Mouse (Mus musculus): ENCODE results near the gene Zfand3.

The Zfand3 gene

DNA sequence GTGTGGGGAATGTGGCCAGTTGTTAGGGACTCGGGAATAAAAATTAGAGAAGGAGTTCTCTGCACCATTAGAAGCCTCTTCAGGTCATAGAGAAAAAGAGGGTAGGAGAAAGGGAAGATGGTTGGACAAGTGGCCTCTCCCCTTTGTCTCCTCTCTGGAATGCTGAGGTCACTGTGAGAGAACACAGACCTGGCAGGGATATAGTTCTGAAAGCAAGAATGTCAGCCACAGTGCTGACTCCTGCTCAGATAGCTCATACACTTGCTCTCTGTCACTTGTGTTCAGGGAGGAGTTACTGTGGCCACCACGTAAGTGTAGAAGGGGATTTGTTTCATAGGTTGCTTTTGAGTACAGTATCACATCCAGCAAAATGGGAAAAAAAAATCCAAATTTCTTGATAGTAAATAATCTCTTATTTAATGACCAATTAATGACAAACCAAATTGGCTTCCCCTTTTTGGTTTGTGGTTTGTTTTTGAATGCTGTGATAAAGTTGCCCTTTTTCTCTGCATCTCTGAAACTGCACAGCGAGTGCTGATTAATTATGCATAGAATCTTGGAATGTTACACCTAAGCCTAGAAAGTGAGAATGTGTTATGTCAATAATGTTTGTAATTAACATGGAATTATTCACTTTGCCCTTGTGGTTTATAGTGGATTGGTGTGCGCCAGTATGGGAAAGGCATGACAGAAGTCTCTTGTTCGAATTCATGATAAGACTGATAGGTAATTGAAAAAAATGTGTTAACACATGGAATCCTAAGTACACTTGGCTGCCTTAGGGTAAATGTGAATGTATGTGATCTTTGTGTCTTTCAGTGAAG, 47.2 kb downstream of the Zfand3 start:
- no peak for DNase-seq (ENCODE audit: low read depth, low spot score)

GRCm38 (mm10) chr17:30052347-30052742, 47.8 kb downstream of the Zfand3 start:
- no peak for DNase-seq (ENCODE audit: low read depth, low spot score)

DNA sequence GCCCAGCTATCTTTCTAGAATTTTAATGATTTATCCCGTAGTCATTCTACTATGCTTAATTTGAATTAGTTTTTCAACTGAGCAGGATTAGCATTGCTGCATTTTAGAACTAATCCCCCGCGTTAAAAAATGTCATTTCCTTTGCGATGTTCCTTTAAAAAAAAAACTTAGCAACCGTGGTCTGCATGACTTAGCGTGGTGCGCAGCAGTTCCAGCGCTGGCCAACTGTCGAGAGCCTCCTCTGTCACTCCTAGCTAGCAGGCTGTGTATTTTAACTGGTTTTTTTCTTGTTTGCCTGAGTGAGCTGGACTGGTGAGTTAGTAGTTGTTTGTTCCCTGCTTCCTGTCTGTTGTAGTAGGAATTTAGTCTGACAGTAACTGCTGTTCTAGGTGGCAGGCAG, 48.9 kb downstream of the Zfand3 start:
- DNase-seq (ENCODE audit: low read depth, low spot score): no peak

DNA sequence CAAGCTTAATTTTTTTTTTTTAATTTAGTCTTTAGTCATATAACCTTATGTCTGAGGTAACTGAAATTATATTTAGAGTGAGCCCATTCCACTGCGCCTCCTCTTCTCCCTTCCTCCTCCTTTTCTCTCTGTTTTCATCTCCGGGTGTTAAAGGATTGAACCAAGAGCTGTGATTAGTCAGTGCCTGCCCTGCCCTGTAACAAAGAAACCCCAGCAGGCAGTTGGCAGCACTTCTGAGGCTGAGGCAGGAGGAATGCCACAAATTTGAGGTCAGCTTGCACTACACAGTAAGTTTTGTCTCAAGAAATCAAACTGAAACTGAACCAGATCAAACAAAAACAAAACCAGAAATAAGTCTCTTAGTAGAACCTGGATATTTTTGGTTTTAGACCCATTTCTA, 49.3 kb downstream of the Zfand3 start:
- DNase-seq (ENCODE audit: low read depth, low spot score): no peak

DNA sequence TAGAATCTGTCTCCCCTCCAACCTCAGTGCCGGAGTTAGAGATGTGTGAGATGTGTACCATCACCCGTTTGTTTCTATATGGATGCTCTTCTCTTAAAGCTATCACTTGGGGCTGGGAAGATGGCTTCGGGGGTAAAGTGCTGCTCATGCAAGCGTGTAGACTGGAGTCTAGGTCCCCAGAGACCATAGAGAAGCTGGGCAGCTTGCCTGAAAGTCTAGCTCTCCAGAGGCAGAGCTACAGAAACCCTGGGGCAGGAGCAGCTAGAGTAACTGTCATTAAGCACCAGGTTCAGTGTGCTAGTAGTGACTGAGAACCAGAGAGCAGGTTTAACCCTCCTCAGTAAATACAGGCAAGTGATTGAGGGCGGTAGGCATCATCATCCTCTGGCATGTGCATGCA, 51.7 kb downstream of the Zfand3 start:
- DNase-seq (ENCODE audit: low read depth, low spot score): no peak

- DNase-seq (ENCODE audit: low read depth, low spot score): no peak
Measured at GRCm38 (mm10) chr17:30058594-30058993, 54.1 kb downstream of the Zfand3 start.

GRCm38 (mm10) chr17:30059066-30059465, 54.5 kb downstream of the Zfand3 start:
- DNase-seq (ENCODE audit: low read depth, low spot score): no peak

DNA sequence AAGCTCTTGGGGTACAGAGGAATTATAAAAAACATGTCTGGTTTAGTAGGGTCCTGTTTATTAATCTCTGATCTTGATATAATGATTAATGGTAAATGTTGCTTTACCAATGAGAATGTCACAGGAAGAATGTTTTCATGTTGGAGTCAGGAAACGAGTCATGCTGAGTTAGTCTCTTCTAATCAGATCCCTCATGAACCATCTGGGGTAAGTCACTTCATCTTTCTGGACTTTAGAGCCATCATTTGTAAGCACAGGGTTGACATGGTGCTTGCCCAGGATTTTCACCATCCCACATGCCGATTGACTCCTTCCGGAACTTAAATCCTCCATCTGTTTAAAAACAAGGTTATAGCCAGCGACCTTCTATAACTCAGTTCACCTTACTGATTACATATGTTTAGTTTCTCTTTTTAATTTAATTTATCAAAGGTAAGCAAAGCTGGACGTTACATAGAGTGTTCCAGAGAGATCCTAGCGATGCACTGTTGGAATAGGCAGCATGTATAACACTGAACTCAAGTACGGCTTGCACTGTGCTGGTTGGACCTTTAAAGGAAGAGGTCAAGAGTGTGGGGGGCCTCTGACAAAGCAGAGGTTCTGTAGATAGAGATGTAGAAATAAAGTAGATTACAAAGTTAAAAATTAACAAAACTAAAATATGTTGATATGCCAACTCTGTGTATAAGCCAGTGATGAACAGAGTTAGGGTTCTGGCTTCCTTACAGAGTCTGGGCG, 56.7 kb downstream of the Zfand3 start:
- no peak for DNase-seq (ENCODE audit: low read depth, low spot score)

DNA sequence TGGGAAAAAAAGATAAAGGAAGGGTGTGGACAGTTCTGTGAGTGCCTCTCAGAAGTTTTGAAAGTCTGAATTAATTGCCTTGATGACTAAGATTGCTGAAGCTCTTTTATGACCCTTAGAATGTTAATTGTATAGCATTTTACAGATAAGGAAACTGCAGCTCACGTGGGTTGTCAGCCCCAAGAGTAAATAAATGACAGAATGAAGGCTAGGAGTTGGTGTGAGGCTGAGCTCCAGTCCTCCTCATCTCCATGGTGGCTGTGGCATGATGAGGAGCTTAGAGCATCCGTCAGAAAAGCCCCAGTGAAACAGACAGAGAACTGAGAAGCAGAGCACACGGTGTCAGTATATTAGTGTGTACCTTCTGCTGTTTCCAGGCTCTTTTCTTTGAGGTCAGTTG, 59.3 kb downstream of the Zfand3 start:
- no peak for DNase-seq (ENCODE audit: low read depth, low spot score)

DNA sequence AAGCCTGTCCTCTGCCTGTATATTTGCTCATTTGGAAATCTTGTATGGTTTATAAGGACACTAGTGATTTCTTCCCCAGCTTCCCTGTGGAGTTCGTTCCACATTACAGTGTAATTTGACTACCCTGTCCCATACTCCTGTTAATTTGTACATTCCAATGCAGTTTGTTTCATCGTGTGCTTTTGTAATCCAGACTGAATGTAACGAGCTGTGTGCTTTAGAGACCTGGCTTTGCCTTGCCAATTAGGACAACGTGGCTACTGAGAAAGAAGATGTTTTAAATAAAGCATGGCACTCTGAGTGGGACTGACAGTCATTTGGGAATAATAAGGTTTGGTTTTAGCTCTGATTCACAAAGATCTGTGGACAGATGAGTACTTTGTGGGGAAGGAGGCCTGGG, 60.2 kb downstream of the Zfand3 start:
- no peak for DNase-seq (ENCODE audit: low read depth, low spot score)

DNA sequence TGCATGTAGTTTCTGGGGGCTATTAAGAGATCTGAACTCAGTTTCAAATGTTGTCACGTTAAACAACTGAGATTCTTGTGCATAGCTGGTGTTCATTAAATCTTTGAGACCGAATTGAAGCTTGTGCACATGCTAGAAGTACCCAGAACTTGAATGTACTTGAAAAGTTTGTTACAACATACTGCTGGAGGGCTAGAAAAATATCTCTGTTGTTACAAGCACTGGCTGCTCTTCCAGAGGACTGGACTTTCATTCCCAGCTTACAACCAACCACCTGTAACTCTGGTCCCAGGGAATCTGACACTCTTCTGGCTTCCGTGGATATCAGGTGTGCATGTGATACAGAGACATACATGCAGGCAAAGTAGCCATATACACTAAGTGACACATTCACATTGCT, 65.2 kb downstream of the Zfand3 start:
- DNase-seq (ENCODE audit: low read depth, low spot score): no peak

- DNase-seq (ENCODE audit: low read depth, low spot score): no peak
Measured at GRCm38 (mm10) chr17:30070631-30071030, 66.1 kb downstream of the Zfand3 start.

DNA sequence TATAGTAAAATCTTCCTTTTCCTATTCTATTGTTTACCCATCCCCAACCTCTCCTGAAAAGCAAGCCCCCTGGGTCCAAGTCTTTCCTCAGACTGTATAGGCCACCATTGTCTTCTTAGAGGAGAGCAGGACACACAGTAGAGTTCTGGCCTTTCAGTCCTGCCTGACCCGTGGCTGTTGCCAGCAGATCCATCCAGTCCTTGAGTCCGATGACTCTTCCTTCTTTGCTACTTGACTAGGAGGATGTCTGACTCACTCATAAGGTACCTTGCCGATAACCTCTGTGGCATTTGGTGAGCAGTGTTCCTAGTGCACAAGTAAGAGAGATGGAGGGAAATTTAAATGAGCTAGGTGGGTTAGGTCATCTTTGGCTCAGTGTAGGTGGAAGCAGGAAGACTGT, 68.1 kb downstream of the Zfand3 start:
- DNase-seq (ENCODE audit: low read depth, low spot score): no peak

- no peak for DNase-seq (ENCODE audit: low read depth, low spot score)
Measured at GRCm38 (mm10) chr17:30075896-30076295, 71.4 kb downstream of the Zfand3 start.

DNA sequence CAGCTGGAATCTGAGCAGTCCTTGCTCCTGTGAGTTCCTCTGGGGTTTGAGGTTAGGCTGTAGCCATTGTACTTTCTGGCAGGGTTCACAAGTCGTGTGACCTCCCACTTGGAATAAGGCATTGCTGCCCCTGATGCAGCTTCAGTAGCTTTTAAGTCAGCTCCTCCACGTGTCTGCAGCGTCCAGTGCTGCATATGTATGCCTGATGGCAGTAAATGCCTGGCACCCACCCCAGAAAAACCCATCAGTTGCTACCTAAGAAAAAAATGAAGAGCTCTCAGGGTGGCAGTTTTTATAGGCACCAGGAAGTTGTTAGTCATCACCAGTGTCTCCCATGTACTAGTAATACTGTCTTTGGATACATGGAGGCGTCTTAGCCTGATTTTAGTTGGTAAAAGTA, 79.5 kb downstream of the Zfand3 start:
- DNase-seq (ENCODE audit: low read depth, low spot score): no peak

- no peak for DNase-seq (ENCODE audit: low read depth, low spot score)
Measured at GRCm38 (mm10) chr17:30086695-30087094, 82.2 kb downstream of the Zfand3 start.

- DNase-seq (ENCODE audit: low read depth, low spot score): no peak
Measured at GRCm38 (mm10) chr17:30088431-30088830, 83.9 kb downstream of the Zfand3 start.

- DNase-seq (ENCODE audit: low read depth, low spot score): no peak
Measured at GRCm38 (mm10) chr17:30090416-30090815, 85.9 kb downstream of the Zfand3 start.

DNA sequence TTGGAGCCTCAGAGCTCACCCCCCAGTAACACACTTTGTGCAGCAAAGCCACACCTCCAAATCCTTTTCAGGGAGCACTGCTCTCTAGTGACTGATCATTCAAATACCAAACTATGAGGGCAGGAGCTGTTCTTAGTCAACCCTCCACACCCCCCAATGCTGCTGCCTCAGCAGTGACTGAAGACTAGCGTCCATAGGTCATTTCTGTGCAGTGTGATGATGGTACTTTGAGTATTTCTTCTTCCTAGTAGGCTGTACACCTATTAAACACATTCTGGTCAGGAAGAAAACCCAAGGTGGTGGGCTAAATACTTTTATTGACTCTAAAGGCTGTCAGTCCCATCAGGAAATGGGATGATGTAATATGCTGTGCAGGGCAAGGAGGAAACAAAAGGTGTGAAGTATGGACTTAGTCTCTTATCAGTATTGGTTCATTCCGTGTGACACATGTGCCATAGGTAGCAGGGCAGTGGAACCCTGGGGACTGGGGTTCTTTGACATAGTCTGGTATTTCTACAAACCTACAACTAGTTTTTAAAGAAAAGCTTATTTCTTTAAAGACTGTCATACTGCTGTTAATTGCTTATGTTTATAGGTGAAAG, 88.7 kb downstream of the Zfand3 start:
- no peak for DNase-seq (ENCODE audit: low read depth, low spot score)

GRCm38 (mm10) chr17:30097156-30097555, 92.6 kb downstream of the Zfand3 start:
- DNase-seq (ENCODE audit: low read depth, low spot score): no peak

GRCm38 (mm10) chr17:30097677-30098076, 93.1 kb downstream of the Zfand3 start:
- no peak for DNase-seq (ENCODE audit: low read depth, low spot score)

GRCm38 (mm10) chr17:30099670-30100069, 95.1 kb downstream of the Zfand3 start:
- DNase-seq (ENCODE audit: low read depth, low spot score): no peak

GRCm38 (mm10) chr17:30101801-30102200, 97.3 kb downstream of the Zfand3 start:
- no peak for DNase-seq (ENCODE audit: low read depth, low spot score)
